ENCODE assay signal across 9 mouse cellular contexts in genomic region chr10:68611906-68612305, GRCm38 (mm10).
DNase-seq lines count a peak whose midpoint lies in the region; ATAC-seq and TF ChIP-seq lines count a peak whose summit lies in the region.
"Had no signal": no experiment of that assay in that cellular context is flagged by ENCODE, and none has a peak within 500 bp of the region (broad histone marks: within the 10 kb centered on the region; RNA-seq: fewer than 3 reads in every experiment).

No protein-coding gene starts in this region.

- no peak overlapping the region for H3K4me2 ChIP-seq in heart, postnatal 0 days (ENCODE audit: low read depth, low read length)
- H3K4me2 ChIP-seq in heart, embryonic 11.5 days, result no peak overlapping the region
- H3K4me2 ChIP-seq: stomach, embryonic 15.5 days had no signal

- no peak overlapping the region for H3K9ac ChIP-seq in heart, postnatal 0 days (replicated peaks; ENCODE audit: low read depth, low read length)
- no peak overlapping the region for H3K9ac ChIP-seq in heart, embryonic 11.5 days (ENCODE audit: low read depth, low read length)
- H3K9ac ChIP-seq: stomach, embryonic 15.5 days had no signal

- H3K27me3 ChIP-seq in heart, postnatal 0 days (ENCODE audit: control insufficient read depth, insufficient read depth, low read length), result no peaks in the 10 kb centered on the region
- no peaks in the 10 kb centered on the region for H3K27me3 ChIP-seq in heart, embryonic 11.5 days (ENCODE audit: control insufficient read depth, insufficient read depth, low read length)
- H3K27me3 ChIP-seq in embryonic facial prominence, embryonic 10.5 days (replicated peaks; ENCODE audit: low read depth, poor library complexity, severe bottlenecking), result no peaks in the 10 kb centered on the region
- H3K27me3 ChIP-seq: stomach, embryonic 15.5 days had no signal

- H3K36me3 ChIP-seq in heart, postnatal 0 days (replicated peaks; ENCODE audit: control insufficient read depth, insufficient read depth, low read length), result no peaks in the 10 kb centered on the region
- no peaks in the 10 kb centered on the region for H3K36me3 ChIP-seq in heart, embryonic 11.5 days (ENCODE audit: control insufficient read depth, insufficient read depth, low read length)
- H3K36me3 ChIP-seq in embryonic facial prominence, embryonic 10.5 days (replicated peaks), result no peaks in the 10 kb centered on the region
- H3K36me3 ChIP-seq: stomach, embryonic 15.5 days had no signal

- H3K4me1 ChIP-seq in heart, postnatal 0 days (ENCODE audit: control insufficient read depth, insufficient read depth), result no peaks in the 10 kb centered on the region
- H3K4me1 ChIP-seq in heart, embryonic 11.5 days (ENCODE audit: control insufficient read depth, insufficient read depth, low read length), result no peaks in the 10 kb centered on the region
- H3K4me1 ChIP-seq in embryonic facial prominence, embryonic 10.5 days, result no peaks in the 10 kb centered on the region
- H3K4me1 ChIP-seq: stomach, embryonic 15.5 days had no signal

- peak; percentile 23; the same call in 1 of the 2 replicates for TF ChIP-seq CTCF in heart, postnatal 0 days (IDR thresholded peaks at IDR 0.05; ENCODE audit: low read depth)

- TF ChIP-seq EP300 in heart, postnatal 0 days (IDR thresholded peaks at IDR 0.05; ENCODE audit: low read depth), result no peak

- no peak overlapping the region for H3K4me3 ChIP-seq in heart, postnatal 0 days (ENCODE audit: low read depth, low read length)
- H3K4me3 ChIP-seq in heart, embryonic 11.5 days (ENCODE audit: low read depth, low read length), result no peak overlapping the region
- H3K4me3 ChIP-seq in embryonic facial prominence, embryonic 10.5 days, result no peak overlapping the region
- H3K4me3 ChIP-seq: stomach, embryonic 15.5 days had no signal

- H3K27ac ChIP-seq in heart, postnatal 0 days (ENCODE audit: low read depth), result no peak overlapping the region
- H3K27ac ChIP-seq in heart, embryonic 11.5 days (ENCODE audit: low read depth, low read length), result no peak overlapping the region
- no peak overlapping the region for H3K27ac ChIP-seq in embryonic facial prominence, embryonic 10.5 days (replicated peaks)
- H3K27ac ChIP-seq: stomach, embryonic 15.5 days had no signal

- ATAC-seq in heart, postnatal 0 days (ENCODE audit: insufficient read depth, low read depth), result no peak
- ATAC-seq in heart, embryonic 11.5 days (replicated peaks; ENCODE audit: insufficient number of reproducible peaks, low FRiP score, low TSS enrichment), result no peak

- no peaks in the 10 kb centered on the region for H3K9me3 ChIP-seq in heart, postnatal 0 days (replicated peaks; ENCODE audit: control insufficient read depth, low read length)
- H3K9me3 ChIP-seq in heart, embryonic 11.5 days (replicated peaks; ENCODE audit: control insufficient read depth, low read length), result no peaks in the 10 kb centered on the region
- no peaks in the 10 kb centered on the region for H3K9me3 ChIP-seq in embryonic facial prominence, embryonic 10.5 days
- H3K9me3 ChIP-seq: stomach, embryonic 15.5 days had no signal

- DNase-seq in heart, postnatal 0 days (ENCODE audit: low spot score), result no peak
- DNase-seq in right cerebral cortex, postnatal 14 days, result peak; percentile 9
- DNase-seq in right cerebral cortex, postnatal 36 days (ENCODE audit: low spot score in 2 of 2), result no peak
- DNase-seq in embryonic facial prominence, embryonic 10.5 days (ENCODE audit: low spot score), result peak; percentile 45
- peak; percentile 20 for DNase-seq in retina, postnatal 1 day
- no peak for DNase-seq in urinary bladder, adult 2 months (ENCODE audit: low spot score)
- no peak for DNase-seq in gastrocnemius, adult 8-10 months (ENCODE audit: low spot score in 2 of 2)

- WGBS in heart, postnatal 0 days, result 80% methylated on average over 9 of the region's 9 CpGs
- 80% methylated on average over 9 of the region's 9 CpGs for WGBS in heart, embryonic 11.5 days (ENCODE audit: insufficient replicate concordance)
- 79% methylated on average over 9 of the region's 9 CpGs for WGBS in embryonic facial prominence, embryonic 10.5 days

Comparison
In these comparisons a context has a peak if more than half of its experiments do, and no peak if none do; other contexts are left out.
1. DNase-seq: peak in right cerebral cortex, postnatal 14 days (single experiment), embryonic facial prominence, embryonic 10.5 days (single experiment) and retina, postnatal 1 day (single experiment); none in heart, postnatal 0 days (single experiment), right cerebral cortex, postnatal 36 days (0 of 2), urinary bladder, adult 2 months (single experiment) and gastrocnemius, adult 8-10 months (0 of 2).